Mouse (Mus musculus) hindbrain, embryonic 13.5 days (tissue): ENCODE results near the gene Tmem256. TPM values are rescaled to one million over a fixed set of nuclear protein-coding genes. Genes with fewer than 3 reads are reported as not detected.

ENCODE experiments used
- ATAC-seq: fragments of 200-750 bp; cut with Nextera tagmentation; 2 replicates; pipeline ENCODE4 v1.8.0; 2017; ENCODE audit warnings: moderate TSS enrichment; ENCODE audit not compliant: low FRiP score
- H3K27ac ChIP-seq: fragments of 300-500 bp; sonication (generic); 2 replicates; pipeline ENCODE4 v1.5.1; 2015; ENCODE audit warnings: inconsistent platforms, mild to moderate bottlenecking, moderate library complexity
- H3K27me3 ChIP-seq: fragments of 300-500 bp; sonication (generic); 2 replicates; pipeline ENCODE4 v1.6.1; 2015; ENCODE audit warnings: mild to moderate bottlenecking, inconsistent platforms
- H3K36me3 ChIP-seq: fragments of 300-500 bp; sonication (generic); 2 replicates; pipeline ENCODE4 v1.6.1; 2015; ENCODE audit warnings: mild to moderate bottlenecking, inconsistent platforms
- H3K4me1 ChIP-seq: fragments of 300-500 bp; sonication (generic); replicated peaks from 2 replicates; pipeline ENCODE4 v1.6.1; 2015; ENCODE audit warnings: inconsistent platforms
- H3K4me2 ChIP-seq: fragments of 300-500 bp; sonication (generic); 2 replicates; pipeline ENCODE4 v1.6.1; 2015; ENCODE audit warnings: inconsistent platforms, mild to moderate bottlenecking, moderate library complexity
- H3K4me3 ChIP-seq: fragments of 300-500 bp; sonication (generic); 2 replicates; pipeline ENCODE4 v1.5.1; 2015; ENCODE audit warnings: mild to moderate bottlenecking, inconsistent platforms
- H3K9ac ChIP-seq: fragments of 300-500 bp; sonication (generic); 2 replicates; pipeline ENCODE4 v1.6.1; 2015; ENCODE audit warnings: mild to moderate bottlenecking, inconsistent platforms
- H3K9me3 ChIP-seq: fragments of 300-500 bp; sonication (generic); 2 replicates; pipeline ENCODE4 v1.6.1; 2016; ENCODE audit warnings: inconsistent platforms
- WGBS: fragments of 180-500 bp; shearing (Covaris S2); methylation state at CpG from one replicate; pipeline ENCODE4 v1.1.7; 2015; 5-methylcytosine and 5-hydroxymethylcytosine counted together
- polyA plus RNA-seq: library from polyadenylated mRNA; unstranded; fragments of >200 nt; fragmentation: Nextera tagmentation; extraction: Ambion mirVana; gene quantifications from 2 replicates; pipeline ENCODE4 v1.2.1, GENCODE M21; 2015

Tmem256 gene
- polyA plus RNA-seq, 1 experiment from 2014 or later = 374 TPM

DNA sequence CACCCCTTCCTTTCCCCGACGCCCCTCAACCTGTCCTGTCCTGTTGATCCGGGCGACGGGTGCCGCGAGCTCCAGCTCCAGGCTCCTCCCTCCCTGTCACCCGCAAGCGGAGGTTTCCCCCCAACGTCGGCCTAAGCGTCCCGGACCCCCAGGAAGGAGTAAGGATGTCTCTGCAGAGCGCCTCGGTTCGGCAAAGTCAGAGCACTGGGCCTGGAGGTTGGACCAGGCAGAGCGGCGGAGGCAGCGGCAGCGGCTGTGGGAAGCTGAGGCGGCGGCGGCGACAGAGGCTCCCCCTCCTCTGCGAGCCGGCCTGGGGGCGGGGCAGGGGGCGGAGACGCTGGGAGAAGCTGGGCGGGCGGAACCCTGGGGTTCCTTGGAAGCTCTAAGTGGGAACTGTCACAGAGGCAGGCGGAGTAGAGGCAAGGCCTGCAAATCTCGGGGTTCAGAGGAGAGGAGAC, 35.6 kb upstream of the Tmem256 start:
- under 1% methylated on average over 33 of the region's 33 CpGs for WGBS
- Histone ChIP-seq H3K9ac (peak overlapping the region; percentile 89), H3K9me3 (0 out of 2 replicates have a peak, but pooled peaks cover 3% of the 10 kb centered on the region), H3K4me3 (peak overlapping the region; percentile 52), H3K36me3 (peaks cover under 1% of the 10 kb centered on the region), H3K4me1 (peaks cover 73% of the 10 kb centered on the region), H3K27ac (peak overlapping the region; percentile 81), H3K4me2 (peak overlapping the region; percentile 94), H3K27me3 (peaks cover 52% of the 10 kb centered on the region)
- ATAC-seq = no peak

DNA sequence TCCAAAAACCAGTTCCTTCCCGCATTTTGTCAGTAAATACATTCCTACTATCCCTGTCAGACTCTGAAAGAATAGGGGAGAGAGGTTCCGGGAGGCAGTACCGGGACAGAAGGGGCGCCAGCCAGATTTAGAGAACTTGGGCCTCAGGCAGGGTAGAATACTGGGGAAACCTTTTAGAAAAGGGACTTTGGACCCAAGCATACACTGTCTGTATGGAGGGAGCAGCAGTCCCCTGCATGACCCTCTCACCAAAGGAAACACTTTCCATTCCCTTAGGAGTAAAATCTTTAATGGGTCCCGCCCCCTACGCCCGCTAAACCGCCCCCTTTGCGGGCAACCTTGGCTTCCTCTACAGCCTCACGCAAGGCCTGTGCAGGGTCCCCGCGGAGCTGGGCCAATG, 35.0 kb upstream of the Tmem256 start:
- Histone ChIP-seq H3K9me3 (0 out of 2 replicates have a peak, but pooled peaks cover 3% of the 10 kb centered on the region), H3K27me3 (peaks cover 46% of the 10 kb centered on the region), H3K4me3 (peak overlapping the region; percentile 52), H3K4me1 (peaks cover 70% of the 10 kb centered on the region), H3K4me2 (peak overlapping the region; percentile 94), H3K9ac (peak overlapping the region; percentile 89), H3K27ac (peak overlapping the region; percentile 81), H3K36me3 (no peaks in the 10 kb centered on the region)
- WGBS = 2% methylated on average over 12 of the region's 12 CpGs
- no peak for ATAC-seq

GRCm38 (mm10) chr11:69803786-69804651, 34.3 kb upstream of the Tmem256 start:
- Histone ChIP-seq H3K4me3 (peak overlapping the region; percentile 52), H3K27ac (peak overlapping the region; percentile 81), H3K9ac (peak overlapping the region; percentile 89), H3K27me3 (peaks cover 47% of the 10 kb centered on the region), H3K9me3 (0 out of 2 replicates have a peak, but pooled peaks cover 3% of the 10 kb centered on the region), H3K36me3 (no peaks in the 10 kb centered on the region), H3K4me1 (peaks cover 63% of the 10 kb centered on the region), H3K4me2 (peak overlapping the region; percentile 94)
- ATAC-seq = peak; percentile 15; the same call in 1 of the 2 replicates
- 2% methylated on average over 60 of the region's 60 CpGs for WGBS

DNA sequence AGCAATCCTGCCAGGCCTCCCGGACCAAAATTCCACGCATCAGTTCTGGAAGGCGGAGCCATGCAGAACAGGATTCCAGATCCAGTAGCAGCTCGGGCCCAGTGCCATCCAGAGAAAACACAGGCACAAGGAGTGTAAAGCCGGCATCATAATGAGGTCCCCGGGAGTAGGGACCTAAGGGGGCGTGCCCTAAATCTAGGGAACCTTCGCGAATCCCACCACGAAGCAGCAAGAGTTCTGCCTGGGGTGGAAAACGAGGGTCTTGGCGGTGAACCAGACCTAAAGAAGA, 33.7 kb upstream of the Tmem256 start:
- Histone ChIP-seq H3K4me1 (peaks cover 57% of the 10 kb centered on the region), H3K4me3 (0 out of 2 replicates have a peak overlapping the region, but pooled peaks have one; percentile 10), H3K9ac (no peak overlapping the region; the same call in 1 of the 2 replicates), H3K27me3 (peaks cover 51% of the 10 kb centered on the region), H3K27ac (no peak overlapping the region), H3K4me2 (peak overlapping the region; percentile 94), H3K36me3 (no peaks in the 10 kb centered on the region), H3K9me3 (0 out of 2 replicates have a peak, but pooled peaks cover 3% of the 10 kb centered on the region)
- WGBS = 5% methylated on average over 12 of the region's 12 CpGs
- no peak for ATAC-seq

- WGBS = 5% methylated on average over 29 of the region's 29 CpGs
These were observed 33.1 kb upstream of the Tmem256 start, which contains the start of gene Tmem102 for GRCm38 (mm10) chr11:69804972-69805909. Gene Tmem102, minus strand, starts transcription at chr11:69805624.

GRCm38 (mm10) chr11:69806378-69806777, 31.9 kb upstream of the Tmem256 start:
- Histone ChIP-seq H3K4me1 (peaks cover 41% of the 10 kb centered on the region), H3K27ac (no peak overlapping the region), H3K4me3 (no peak overlapping the region), H3K9me3 (0 out of 2 replicates have a peak, but pooled peaks cover 3% of the 10 kb centered on the region), H3K4me2 (no peak overlapping the region), H3K36me3 (no peaks in the 10 kb centered on the region), H3K27me3 (peaks cover 51% of the 10 kb centered on the region), H3K9ac (no peak overlapping the region)
- no peak for ATAC-seq
- WGBS = 84% methylated on average over 4 of the region's 4 CpGs

More at GRCm38 (mm10) chr11:69804972-69805909, 33.1 kb upstream of the Tmem256 start, which contains the start of gene Tmem102:
- Histone ChIP-seq H3K27ac (no peak within 1 kb of the TSS), H3K27me3 (peaks cover 51% of the 10 kb centered on the region), H3K9me3 (0 out of 2 replicates have a peak, but pooled peaks cover 3% of the 10 kb centered on the region), H3K4me3 (peak within 1 kb of the TSS; percentile 10; the same call in 1 of the 2 replicates), H3K4me1 (peaks cover 51% of the 10 kb centered on the region), H3K4me2 (peak within 1 kb of the TSS; percentile 94), H3K9ac (no peak within 1 kb of the TSS; the same call in 1 of the 2 replicates), H3K36me3 (no peaks in the 10 kb centered on the region)
- no peak for ATAC-seq

DNA sequence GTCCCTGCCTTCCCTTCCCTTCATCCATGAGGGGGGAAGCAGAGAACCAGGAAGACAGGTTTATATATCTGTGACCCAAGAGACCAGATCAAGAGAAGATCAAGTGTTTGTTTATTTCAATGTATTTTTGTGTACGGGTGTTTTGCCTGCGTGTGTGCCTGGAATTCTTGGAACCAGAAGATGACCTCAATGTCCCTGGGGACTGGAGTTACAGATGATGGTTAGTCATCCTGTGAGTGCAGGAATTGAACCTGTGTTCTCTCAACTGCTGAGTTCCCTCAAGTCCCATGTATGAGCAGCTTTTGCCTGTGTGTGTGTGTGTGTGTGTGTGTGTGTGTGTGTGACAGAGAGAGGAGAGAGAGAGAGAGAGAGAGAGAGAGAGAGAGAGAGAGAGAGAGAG, 30.7 kb upstream of the Tmem256 start:
- H3K4me3 ChIP-seq = no peak overlapping the region
- WGBS = 89% methylated on average over 2 of the region's 2 CpGs
- H3K4me1 ChIP-seq = peaks cover 29% of the 10 kb centered on the region
- no peak for ATAC-seq
- no peak overlapping the region for H3K4me2 ChIP-seq
- H3K27me3 ChIP-seq = peaks cover 42% of the 10 kb centered on the region
- 0 out of 2 replicates have a peak, but pooled peaks cover 3% of the 10 kb centered on the region for H3K9me3 ChIP-seq
- H3K27ac ChIP-seq = no peak overlapping the region
- no peak overlapping the region for H3K9ac ChIP-seq
- H3K36me3 ChIP-seq = no peaks in the 10 kb centered on the region

GRCm38 (mm10) chr11:69810280-69810679, 28.0 kb upstream of the Tmem256 start:
- no peak overlapping the region for H3K27ac ChIP-seq
- H3K4me3 ChIP-seq = no peak overlapping the region
- no peaks in the 10 kb centered on the region for H3K36me3 ChIP-seq
- H3K9ac ChIP-seq = no peak overlapping the region
- no peak for ATAC-seq
- H3K4me1 ChIP-seq = peaks cover 3% of the 10 kb centered on the region; the same call in 1 of the 2 replicates
- H3K4me2 ChIP-seq = no peak overlapping the region
- 0 out of 2 replicates have a peak, but pooled peaks cover 3% of the 10 kb centered on the region for H3K9me3 ChIP-seq
- H3K27me3 ChIP-seq = peaks cover 31% of the 10 kb centered on the region

DNA sequence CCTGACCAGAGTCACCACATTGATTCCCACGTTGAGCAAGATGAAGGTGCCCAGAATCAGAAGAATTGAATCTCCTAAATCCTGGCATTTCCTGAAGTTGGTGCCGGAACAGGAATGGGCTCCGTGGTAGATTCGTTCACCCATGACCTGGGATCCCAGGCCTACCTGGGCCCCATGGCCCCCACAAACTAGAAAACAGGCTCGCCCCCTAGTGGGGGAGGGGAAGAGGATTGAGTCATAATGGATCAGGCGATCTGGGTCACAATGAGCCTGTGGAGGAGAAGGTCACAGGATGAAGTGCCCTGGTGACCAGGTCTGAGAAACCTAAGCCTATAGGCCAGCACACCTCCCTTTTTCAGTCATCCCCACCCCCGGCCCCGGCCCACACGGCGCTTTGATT, 23.2 kb upstream of the Tmem256 start, which contains the start of gene Gm39566:
TSS of gene Gm39566 (minus strand) at position 144 of the 400 bp plus-strand sequence.
- WGBS = 70% methylated on average over 10 of the region's 10 CpGs
- no peaks in the 10 kb centered on the region for H3K36me3 ChIP-seq

DNA sequence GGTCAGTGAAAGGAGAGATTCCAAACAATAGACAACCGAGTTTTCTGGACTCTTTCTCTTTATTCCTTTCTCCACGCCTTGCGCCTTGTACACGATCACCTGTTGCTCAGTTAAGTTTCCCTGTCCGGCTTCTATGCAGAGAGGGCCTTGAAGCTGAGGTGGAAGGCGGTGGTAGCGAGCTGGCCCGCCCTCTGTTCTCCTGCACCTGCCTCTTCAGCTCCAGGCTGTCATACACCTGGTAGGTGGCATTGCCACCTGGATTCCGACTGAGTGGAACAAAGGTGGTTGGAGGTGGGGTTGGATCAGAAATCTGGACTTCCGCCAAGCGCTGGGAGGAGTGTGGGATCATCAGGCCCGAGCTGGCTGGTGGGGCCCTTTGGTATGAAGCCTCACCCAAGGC, 21.8 kb upstream of the Tmem256 start:
- Histone ChIP-seq H3K27ac (no peak overlapping the region), H3K4me1 (no peaks in the 10 kb centered on the region), H3K27me3 (0 out of 2 replicates have a peak, but pooled peaks cover 3% of the 10 kb centered on the region), H3K4me3 (no peak overlapping the region), H3K9ac (no peak overlapping the region), H3K9me3 (no peaks in the 10 kb centered on the region), H3K4me2 (no peak overlapping the region), H3K36me3 (no peaks in the 10 kb centered on the region)
- no peak for ATAC-seq
- 91% methylated on average over 12 of the region's 12 CpGs for WGBS

More for the DNA sequence above, 23.2 kb upstream of the Tmem256 start, which contains the start of gene Gm39566:
- H3K27me3 ChIP-seq = 0 out of 2 replicates have a peak, but pooled peaks cover 3% of the 10 kb centered on the region
- no peak for ATAC-seq
- no peak within 1 kb of the TSS for H3K4me2 ChIP-seq
- H3K4me3 ChIP-seq = no peak within 1 kb of the TSS
- no peaks in the 10 kb centered on the region for H3K4me1 ChIP-seq
- H3K9me3 ChIP-seq = no peaks in the 10 kb centered on the region
- no peak within 1 kb of the TSS for H3K27ac ChIP-seq
- H3K9ac ChIP-seq = no peak within 1 kb of the TSS

DNA sequence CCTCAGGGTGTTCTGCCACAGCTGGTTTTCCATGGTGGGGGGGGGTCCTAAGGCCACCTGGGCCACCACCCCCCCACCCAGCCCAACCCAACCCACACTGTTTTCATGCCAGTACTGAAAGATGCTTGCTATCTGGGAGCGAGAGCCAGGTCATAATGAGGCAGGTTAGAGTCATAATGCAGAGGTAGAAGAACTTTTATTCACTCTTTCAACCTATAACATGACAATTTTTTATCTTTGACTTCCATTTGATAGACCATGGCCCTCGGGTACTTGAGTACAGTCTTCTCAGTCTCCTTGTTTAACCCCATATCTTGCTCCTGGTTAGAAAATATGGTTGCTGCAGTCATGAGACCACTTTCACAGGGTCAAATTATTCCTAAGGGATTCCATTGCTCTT, 19.9 kb upstream of the Tmem256 start, which contains the start of gene Spem2:
TSS of gene Spem2 (minus strand) at position 101 of the 400 bp plus-strand sequence.
- H3K27me3 ChIP-seq = 0 out of 2 replicates have a peak, but pooled peaks cover 3% of the 10 kb centered on the region
- no peak within 1 kb of the TSS for H3K4me2 ChIP-seq
- H3K9ac ChIP-seq = no peak within 1 kb of the TSS
- H3K27ac ChIP-seq = no peak within 1 kb of the TSS
- 88% methylated on average over 2 of the region's 2 CpGs for WGBS
- H3K36me3 ChIP-seq = no peaks in the 10 kb centered on the region; the same call in 1 of the 2 replicates
- H3K4me1 ChIP-seq = no peaks in the 10 kb centered on the region
- H3K4me3 ChIP-seq = no peak within 1 kb of the TSS
- H3K9me3 ChIP-seq = no peaks in the 10 kb centered on the region
- ATAC-seq = no peak
